Mouse (Mus musculus) embryonic facial prominence, embryonic 14.5 days (tissue): ENCODE results near the gene Kcne2. TPM values are rescaled to one million over a fixed set of nuclear protein-coding genes. Genes with fewer than 3 reads are reported as not detected.

Experiments
- ATAC-seq: fragments of 200-750 bp; cut with Nextera tagmentation; 2 replicates; pipeline ENCODE4 v1.8.0; 2017; ENCODE audit warnings: low read depth, moderate number of reproducible peaks, moderate TSS enrichment
- DNase-seq: peaks from one replicate; pipeline ENCODE4 v3.0.0-alpha.2; 2015; ENCODE audit warnings: low spot score
- H3K27ac ChIP-seq: fragments of 300-500 bp; sonication (generic); replicated peaks from 2 replicates; pipeline ENCODE4 v1.5.1; 2014; ENCODE audit warnings: low read depth, mild to moderate bottlenecking, low read length, moderate library complexity
- H3K27me3 ChIP-seq: fragments of 300-500 bp; sonication (generic); replicated peaks from 2 replicates; pipeline ENCODE4 v1.6.1; 2014; ENCODE audit warnings: low read length; ENCODE audit not compliant: control insufficient read depth, insufficient read depth
- H3K36me3 ChIP-seq: fragments of 300-500 bp; sonication (generic); 2 replicates; pipeline ENCODE4 v1.6.1; 2014; ENCODE audit warnings: low read length, mixed read lengths; ENCODE audit not compliant: control insufficient read depth, insufficient read depth
- H3K4me1 ChIP-seq: fragments of 300-500 bp; sonication (generic); 2 replicates; pipeline ENCODE4 v1.6.1; 2014; ENCODE audit warnings: antibody characterized with exemption, low read length; ENCODE audit not compliant: control insufficient read depth, insufficient read depth
- H3K4me2 ChIP-seq: fragments of 300-500 bp; sonication (generic); 2 replicates; pipeline ENCODE4 v1.6.1; 2014; ENCODE audit warnings: low read depth, mild to moderate bottlenecking, low read length, moderate library complexity, mixed read lengths
- H3K4me3 ChIP-seq: fragments of 300-500 bp; sonication (generic); 2 replicates; pipeline ENCODE4 v1.5.1; 2014; ENCODE audit warnings: low read depth, mild to moderate bottlenecking, low read length
- H3K9ac ChIP-seq: fragments of 300-500 bp; sonication (generic); 2 replicates; pipeline ENCODE4 v1.6.1; 2014; ENCODE audit warnings: low read depth, mild to moderate bottlenecking, low read length, moderate library complexity, mixed read lengths
- H3K9me3 ChIP-seq: fragments of 300-500 bp; sonication (generic); 2 replicates; pipeline ENCODE4 v1.6.1; 2016; ENCODE audit warnings: low read length; ENCODE audit not compliant: control insufficient read depth
- WGBS: fragments of 180-500 bp; shearing (Covaris S2); extraction: QIAGEN DNeasy Blood & Tissue Kit; methylation state at CpG from one replicate; pipeline ENCODE4 v1.1.7; 2014; 5-methylcytosine and 5-hydroxymethylcytosine counted together
- polyA plus RNA-seq: library from polyadenylated mRNA; unstranded; fragments of >200 nt; fragmentation: Nextera tagmentation; extraction: Ambion mirVana; gene quantifications from 2 replicates; pipeline ENCODE4 v1.2.1, GENCODE M21; 2014

The Kcne2 gene
- polyA plus RNA-seq, 1 experiment from 2014 or later = 2.3 TPM

- Histone ChIP-seq H3K4me3 (no peak overlapping the region), H3K27ac (0 out of 2 replicates have a peak overlapping the region, but pooled peaks have one; percentile 28), H3K36me3 (no peaks in the 10 kb centered on the region), H3K9ac (no peak overlapping the region; the same call in 1 of the 2 replicates), H3K4me2 (peak overlapping the region; percentile 40), H3K9me3 (no peaks in the 10 kb centered on the region), H3K4me1 (no peaks in the 10 kb centered on the region), H3K27me3 (peaks cover 4% of the 10 kb centered on the region; the same call in 1 of the 2 replicates)
- 5% methylated on average over 9 of the region's 9 CpGs for WGBS
- ATAC-seq (peak; percentile 51; the same call in 1 of the 2 replicates), DNase-seq (peak; percentile 91)
Observed at GRCm38 (mm10) chr16:92336280-92336679, 44.1 kb downstream of the Kcne2 start.

- Histone ChIP-seq H3K4me2 (peak overlapping the region; percentile 40), H3K27ac (no peak overlapping the region), H3K27me3 (peaks cover 4% of the 10 kb centered on the region; the same call in 1 of the 2 replicates), H3K9me3 (no peaks in the 10 kb centered on the region), H3K4me3 (0 out of 2 replicates have a peak overlapping the region, but pooled peaks have one; percentile 2), H3K9ac (no peak overlapping the region), H3K4me1 (no peaks in the 10 kb centered on the region), H3K36me3 (no peaks in the 10 kb centered on the region)
- peak; percentile 79 for ATAC-seq
- peak; percentile 85 for DNase-seq
- WGBS = 26% methylated on average over 27 of the region's 27 CpGs
Observed at GRCm38 (mm10) chr16:92340612-92341511, 48.7 kb downstream of the Kcne2 start.

- H3K9me3 ChIP-seq = no peaks in the 10 kb centered on the region
- no peak for DNase-seq
- no peak overlapping the region for H3K27ac ChIP-seq
- ATAC-seq = no peak
- no peaks in the 10 kb centered on the region for H3K27me3 ChIP-seq
- 72% methylated on average over 11 of the region's 11 CpGs for whole genome bisulfite sequencing
- H3K4me3 ChIP-seq = no peak overlapping the region
- H3K36me3 ChIP-seq = no peaks in the 10 kb centered on the region
- H3K4me2 ChIP-seq = no peak overlapping the region
- no peaks in the 10 kb centered on the region for H3K4me1 ChIP-seq
- no peak overlapping the region for H3K9ac ChIP-seq
Observed at GRCm38 (mm10) chr16:92345177-92345576, 53.0 kb downstream of the Kcne2 start.

- 65% methylated on average over 12 of the region's 13 CpGs for WGBS
- Histone ChIP-seq H3K36me3 (no peaks in the 10 kb centered on the region), H3K4me3 (no peak overlapping the region), H3K27me3 (no peaks in the 10 kb centered on the region), H3K9ac (no peak overlapping the region), H3K9me3 (no peaks in the 10 kb centered on the region), H3K27ac (no peak overlapping the region), H3K4me2 (no peak overlapping the region), H3K4me1 (no peaks in the 10 kb centered on the region)
- DNase-seq (no peak), ATAC-seq (no peak)
Observed at GRCm38 (mm10) chr16:92346297-92346916, 54.2 kb downstream of the Kcne2 start.

Other genes with a start within 250 kb of the Kcne2 start
- gene Mrps6, start 234.1 kb upstream of the Kcne2 start, polyA plus RNA-seq = 107 and 113 TPM in 2 replicates
- 0.31 and 0.86 TPM in 2 replicates for gene Gm49711, start 234.1 kb upstream of the Kcne2 start, polyA plus RNA-seq
- 11.7 and 12.1 TPM in 2 replicates for gene Slc5a3, start 234.1 kb upstream of the Kcne2 start, polyA plus RNA-seq
- gene Smim11, start 8.9 kb downstream of the Kcne2 start, polyA plus RNA-seq = 131 and 155 TPM in 2 replicates
- gene Fam243, start 29.1 kb downstream of the Kcne2 start, polyA plus RNA-seq = not detected in 2 replicates
- gene Kcne1, start 67.1 kb downstream of the Kcne2 start, polyA plus RNA-seq = 0.21 TPM in 1 of 2 replicates, not detected in the other
- gene Rcan1, start 178.5 kb downstream of the Kcne2 start, polyA plus RNA-seq = 34.6 TPM in 2 replicates
- 3.0 and 4.1 TPM in 2 replicates for gene Clic6, start 193.3 kb downstream of the Kcne2 start, polyA plus RNA-seq